Mouse (Mus musculus) left cerebral cortex, postnatal 36 days (tissue): ENCODE data around the gene Ugt1a6b. TPM values are rescaled to one million over a fixed set of nuclear protein-coding genes. Genes with fewer than 3 reads are reported as not detected.

Experiments
- DNase-seq, 2 experiments: peaks; one replicate each; pipeline ENCODE4 v3.0.0; 2021 to 2022; ENCODE audit warnings: low spot score in 2 of 2, mixed read lengths in 1 of 2
- intact Hi-C: fragments of 180-260 bp; cut with DNase I; formaldehyde crosslinking; loops from one replicate; pipeline ENCODE4 v1.15.1; 2025
- total RNA-seq, 2 experiments: library from RNA; stranded (reverse); gene quantifications; 2 replicates each; pipeline ENCODE4 v1.2.3; 2021

The Ugt1a6b gene
- total RNA-seq, 2 experiments from 2014 or later = 0.22 TPM; not detected in 1

- intact Hi-C loops = no loop called here
- DNase-seq = no peak
Measured at GRCm38 (mm10) chr1:88232664-88233380, 129.8 kb downstream of the Ugt1a6b start.

GRCm38 (mm10) chr1:88233421-88234247 lies 130.6 kb downstream of the Ugt1a6b start:
- intact Hi-C loops = no loop called here
- no peak for DNase-seq

DNA sequence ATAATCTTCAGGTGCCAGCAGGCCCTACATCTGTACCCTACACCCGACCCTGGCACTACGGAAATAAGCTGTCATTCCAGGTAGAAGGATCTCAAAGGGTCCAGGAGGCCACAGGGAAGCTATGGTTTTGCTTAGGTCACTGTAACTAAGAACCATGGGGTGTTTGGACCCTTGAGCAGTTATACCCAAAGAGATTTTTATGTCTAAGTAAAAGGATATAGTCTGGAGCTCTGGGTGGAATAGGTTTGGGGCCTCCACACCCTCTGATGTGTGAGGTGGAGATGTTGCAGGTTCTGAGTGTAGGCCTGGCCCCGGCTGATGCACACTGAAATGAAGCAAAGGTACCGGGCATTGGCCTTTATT lies 131.2 kb downstream of the Ugt1a6b start:
- intact Hi-C loops = no loop called here
- no peak for DNase-seq

DNA sequence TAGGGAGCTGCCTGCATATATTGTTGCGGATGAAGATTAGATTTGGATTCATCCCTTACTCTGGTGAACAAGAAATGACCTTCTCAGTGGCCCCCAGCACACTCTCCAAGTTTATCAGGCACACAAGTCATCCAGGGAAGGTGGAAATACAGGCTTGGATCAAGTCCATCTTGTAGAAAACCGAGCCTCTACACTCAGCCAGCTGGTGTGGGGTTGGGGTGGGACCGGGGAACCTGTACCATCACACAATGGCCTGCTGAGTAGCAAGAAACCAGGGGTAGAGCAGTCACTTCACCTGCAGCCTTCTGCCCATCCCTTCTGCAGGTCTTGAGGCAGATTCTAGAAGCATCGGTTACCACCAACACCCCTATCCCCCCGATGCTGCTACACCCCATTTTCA lies 131.6 kb downstream of the Ugt1a6b start:
- DNase-seq = no peak
- intact Hi-C loops = no loop called here

GRCm38 (mm10) chr1:88235046-88235893 lies 132.2 kb downstream of the Ugt1a6b start:
- intact Hi-C loops = no loop called here
- no peak for DNase-seq

DNA sequence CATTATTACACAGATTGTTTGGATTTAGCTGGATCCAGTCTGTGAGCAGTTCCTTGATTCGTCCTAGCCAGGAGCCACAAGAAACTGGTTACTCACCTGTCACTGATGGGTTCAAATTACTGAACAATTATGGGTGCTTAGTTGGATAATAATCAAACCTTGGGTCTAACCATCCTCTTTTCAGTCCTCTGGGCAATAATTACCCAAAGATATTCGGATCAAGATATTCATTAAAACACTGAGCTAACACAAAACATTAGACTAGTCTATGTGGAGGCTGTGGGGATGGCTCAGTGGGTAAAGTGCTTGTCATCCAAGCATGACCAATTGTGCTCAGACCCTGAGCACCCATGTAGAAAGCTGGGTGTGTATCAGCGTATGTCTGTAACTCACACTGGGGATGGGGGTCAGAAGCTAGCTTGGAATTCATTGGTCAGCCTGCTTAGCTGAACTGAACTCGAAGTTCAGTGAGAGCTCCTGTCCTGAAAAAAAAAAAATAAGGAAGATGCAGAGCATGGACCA lies 132.9 kb downstream of the Ugt1a6b start:
- intact Hi-C loops = no loop called here
- DNase-seq = no peak

DNA sequence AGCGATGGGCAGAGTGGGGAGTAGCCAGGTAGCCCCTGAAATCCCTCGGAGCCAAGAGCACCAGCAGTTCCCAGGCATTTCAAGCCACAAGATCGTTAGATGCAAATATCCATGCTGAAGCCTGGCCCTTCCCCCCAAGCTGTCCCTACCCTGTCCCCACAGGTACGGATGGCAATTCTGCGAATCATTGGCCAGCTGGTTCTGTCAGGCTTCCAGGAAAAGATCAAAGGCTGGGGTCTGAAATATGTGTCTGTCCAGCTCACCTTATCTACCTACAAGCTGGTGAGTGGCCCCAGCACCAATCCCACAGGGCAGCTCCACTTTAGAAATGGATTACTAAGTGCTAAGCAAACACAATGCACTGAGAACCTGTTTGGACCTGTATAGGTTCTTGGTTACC lies 134.3 kb downstream of the Ugt1a6b start:
- no peak for DNase-seq
- intact Hi-C loops = no loop called here

DNA sequence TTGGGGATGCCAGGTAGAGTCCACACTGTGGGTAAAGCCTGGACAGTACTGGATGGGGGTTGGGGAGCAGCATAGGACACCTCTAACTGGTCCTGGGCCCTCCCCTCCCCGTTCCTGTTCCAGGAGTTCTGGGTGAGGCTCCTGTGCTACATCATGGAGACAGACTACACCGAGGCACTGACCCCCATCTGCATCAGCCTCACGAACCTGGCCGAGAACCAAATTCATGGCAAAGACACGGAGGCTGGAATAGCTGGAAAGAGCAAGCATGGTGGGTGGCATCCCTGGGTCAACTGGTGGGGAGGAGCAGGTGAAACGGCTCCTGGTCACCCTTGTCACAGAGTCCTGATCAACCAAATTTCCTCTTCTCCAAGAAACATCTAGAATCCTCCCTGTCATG lies 135.7 kb downstream of the Ugt1a6b start:
- DNase-seq = no peak
- intact Hi-C loops = no loop called here

GRCm38 (mm10) chr1:88240072-88240471 lies 137.0 kb downstream of the Ugt1a6b start:
- no peak for DNase-seq
- intact Hi-C loops = no loop called here

DNA sequence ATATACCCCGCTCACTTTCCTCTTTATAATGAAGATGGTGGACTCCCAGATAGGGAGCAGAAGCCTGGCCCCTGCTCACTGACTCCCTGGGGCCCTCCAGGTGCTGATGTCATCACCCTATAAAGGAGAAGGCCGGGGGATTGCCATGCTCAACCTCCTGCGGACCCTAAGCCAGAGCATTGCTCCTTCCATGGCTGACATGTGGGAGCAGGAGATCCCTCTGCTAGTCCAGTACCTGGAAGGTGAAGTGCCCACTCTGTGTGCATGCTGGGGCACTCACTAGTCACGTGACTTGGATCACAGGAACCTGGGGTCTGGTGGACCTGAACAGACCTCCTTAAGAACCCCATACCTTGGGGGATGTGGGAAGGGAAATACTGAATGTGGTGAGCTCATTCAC lies 137.5 kb downstream of the Ugt1a6b start:
- DNase-seq = no peak
- intact Hi-C loops = no loop called here

DNA sequence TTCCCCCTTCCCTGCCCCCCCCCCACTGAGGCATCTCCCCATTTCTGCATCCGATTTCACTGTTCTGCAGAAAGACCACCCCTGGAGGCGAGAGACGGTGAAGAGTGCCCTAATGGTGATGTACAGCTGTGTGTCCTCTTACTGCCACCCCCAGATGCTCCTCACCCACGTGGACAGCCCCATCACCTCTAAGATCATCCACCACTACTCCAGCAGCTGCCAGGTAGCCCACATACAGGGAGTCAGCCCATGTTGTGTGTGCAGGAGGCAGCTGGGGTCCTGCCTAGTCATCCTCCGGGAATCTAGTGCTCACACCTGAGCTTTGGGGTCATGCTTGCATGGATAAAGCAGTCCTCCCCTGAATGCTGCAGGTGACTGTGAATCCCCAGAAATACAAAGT lies 140.8 kb downstream of the Ugt1a6b start:
- intact Hi-C loops = no loop called here
- DNase-seq = no peak

DNA sequence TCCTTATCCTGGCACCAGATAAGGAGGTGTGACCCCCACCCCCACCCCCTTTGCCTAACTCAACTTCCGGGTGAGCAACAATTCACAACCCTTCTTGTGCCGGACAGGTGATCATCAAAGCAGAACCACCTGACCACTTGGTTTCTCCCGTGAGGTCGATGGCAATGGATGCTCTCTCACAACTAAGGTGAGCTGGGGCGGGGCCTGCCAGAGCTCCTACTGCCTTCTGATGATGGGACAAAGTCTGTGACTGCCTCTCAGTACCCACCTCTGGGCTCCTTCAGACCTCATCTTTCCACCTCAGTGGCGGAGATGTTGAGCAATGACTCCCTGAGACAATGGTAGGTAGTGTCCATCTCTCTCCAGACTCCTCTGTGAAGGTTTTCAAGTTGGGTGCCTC lies 142.8 kb downstream of the Ugt1a6b start:
- intact Hi-C loops = loop anchor here (5.0 kb wide), 1 partner anchor 61 kb away; no protein-coding TSS in a partner anchor

GRCm38 (mm10) chr1:88246386-88246785 lies 143.3 kb downstream of the Ugt1a6b start:
- intact Hi-C loops = loop anchor here (5.0 kb wide), 1 partner anchor 61 kb away; no protein-coding TSS in a partner anchor
- no peak for DNase-seq

More for the DNA sequence above, 142.8 kb downstream of the Ugt1a6b start:
- DNase-seq = no peak

GRCm38 (mm10) chr1:88247660-88248059 lies 144.6 kb downstream of the Ugt1a6b start:
- intact Hi-C loops = loop anchor here (5.0 kb wide), 1 partner anchor 60 kb away; no protein-coding TSS in a partner anchor
- no peak for DNase-seq

- DNase-seq = no peak
- intact Hi-C loops = loop anchor here (5.0 kb wide), 1 partner anchor 59 kb away; no protein-coding TSS in a partner anchor
Measured at GRCm38 (mm10) chr1:88248658-88249057, 145.6 kb downstream of the Ugt1a6b start.

DNA sequence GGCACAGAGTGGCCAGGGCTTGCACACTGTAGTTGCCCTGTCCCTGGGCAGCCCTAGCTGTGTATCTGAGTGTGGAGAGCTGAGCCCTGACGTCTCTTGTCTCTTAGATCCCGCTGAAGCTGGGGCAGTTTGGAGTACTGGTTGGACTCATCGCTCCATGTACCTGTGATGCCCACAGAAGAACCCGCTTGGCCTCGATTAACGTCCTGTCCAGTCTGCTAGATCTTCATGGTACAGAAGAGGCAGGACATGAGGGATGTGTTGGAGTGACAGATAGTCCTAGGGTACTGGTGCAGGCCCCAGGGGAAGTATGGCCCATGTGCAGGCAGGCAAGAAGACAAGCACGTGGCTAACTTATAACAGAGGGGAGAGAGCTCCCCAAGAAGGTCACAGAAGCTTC lies 146.5 kb downstream of the Ugt1a6b start:
- intact Hi-C loops = loop anchor here (5.0 kb wide), 1 partner anchor 58 kb away; no protein-coding TSS in a partner anchor
- no peak for DNase-seq

DNA sequence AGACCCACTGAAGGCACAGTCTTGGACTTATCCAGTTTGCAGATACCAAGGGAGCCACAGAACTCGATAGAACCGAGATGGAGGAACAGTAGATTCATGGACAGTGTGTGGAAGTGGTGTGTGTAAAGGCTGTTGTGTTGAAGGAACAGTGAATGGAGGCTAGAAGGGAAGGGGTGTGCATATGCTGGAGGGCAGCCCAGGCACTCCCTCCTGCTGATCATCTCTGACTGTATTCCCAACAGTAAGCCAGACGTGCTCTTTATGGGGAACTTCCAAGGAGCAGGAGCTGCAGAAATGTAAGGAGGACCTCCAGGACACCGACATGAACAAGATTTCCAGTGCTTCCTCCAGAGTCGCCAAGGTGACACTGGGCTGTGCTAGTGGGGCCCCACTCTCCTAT lies 147.0 kb downstream of the Ugt1a6b start:
- intact Hi-C loops = no loop called here
- no peak for DNase-seq

GRCm38 (mm10) chr1:88253106-88253505 lies 150.1 kb downstream of the Ugt1a6b start:
- intact Hi-C loops = no loop called here

DNA sequence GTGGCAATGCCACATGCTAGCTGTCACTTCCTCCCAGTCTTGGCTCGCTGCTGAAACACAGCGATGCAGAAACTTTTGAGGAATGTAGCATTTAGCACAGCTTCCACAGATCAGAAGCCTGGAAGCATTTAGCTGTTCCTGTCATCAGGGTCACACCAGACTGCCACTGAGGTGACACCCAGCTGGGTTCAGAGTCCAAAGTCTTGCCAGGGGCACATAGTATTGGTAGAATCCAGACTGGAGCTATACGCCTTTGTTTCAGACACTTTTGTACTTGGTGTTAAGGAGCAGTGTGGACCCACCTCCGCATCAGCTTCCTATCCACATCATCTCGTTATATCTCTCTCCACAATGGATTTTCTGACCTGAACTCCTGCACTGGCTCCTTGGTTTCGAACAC lies 150.5 kb downstream of the Ugt1a6b start:
- intact Hi-C loops = no loop called here
- no peak for DNase-seq

More at GRCm38 (mm10) chr1:88253106-88253505, 150.1 kb downstream of the Ugt1a6b start:
- DNase-seq = no peak
